Mouse (Mus musculus): ENCODE data around the gene Itk.

The Itk gene

GRCm38 (mm10) chr11:46395088-46395487 is 5.8 kb upstream of the Itk start:
- in situ Hi-C loops (cut with MboI; ENCODE audit: low sequenced_read_pairs): no loop called here

- in situ Hi-C loops (cut with MboI; ENCODE audit: low sequenced_read_pairs): no loop called here
Measured at GRCm38 (mm10) chr11:46393413-46393812, 4.1 kb upstream of the Itk start.

GRCm38 (mm10) chr11:46392890-46393289 is 3.6 kb upstream of the Itk start:
- in situ Hi-C loops (cut with MboI; ENCODE audit: low sequenced_read_pairs): no loop called here

GRCm38 (mm10) chr11:46390621-46391020 is 1.3 kb upstream of the Itk start:
- in situ Hi-C loops (cut with MboI; ENCODE audit: low sequenced_read_pairs): no loop called here

GRCm38 (mm10) chr11:46388438-46388837 is 877 bp downstream of the Itk start:
- in situ Hi-C loops (cut with MboI; ENCODE audit: low sequenced_read_pairs): no loop called here

GRCm38 (mm10) chr11:46387061-46387460 is 2.3 kb downstream of the Itk start:
- in situ Hi-C loops (cut with MboI; ENCODE audit: low sequenced_read_pairs): no loop called here

- in situ Hi-C loops (cut with MboI; ENCODE audit: low sequenced_read_pairs): no loop called here
Measured at GRCm38 (mm10) chr11:46386556-46386955, 2.8 kb downstream of the Itk start.

- in situ Hi-C loops (cut with MboI; ENCODE audit: low sequenced_read_pairs): no loop called here
Measured at GRCm38 (mm10) chr11:46384925-46385324, 4.4 kb downstream of the Itk start.

- in situ Hi-C loops (cut with MboI; ENCODE audit: low sequenced_read_pairs): no loop called here
Measured at GRCm38 (mm10) chr11:46382466-46382865, 6.8 kb downstream of the Itk start.

- in situ Hi-C loops (cut with MboI; ENCODE audit: low sequenced_read_pairs): no loop called here
Measured at GRCm38 (mm10) chr11:46380097-46380675, 9.1 kb downstream of the Itk start.

GRCm38 (mm10) chr11:46377819-46378782 is 11.2 kb downstream of the Itk start:
- in situ Hi-C loops (cut with MboI; ENCODE audit: low sequenced_read_pairs): no loop called here

- in situ Hi-C loops (cut with MboI; ENCODE audit: low sequenced_read_pairs): no loop called here
Measured at GRCm38 (mm10) chr11:46377316-46377715, 12.0 kb downstream of the Itk start.

GRCm38 (mm10) chr11:46375015-46375414 is 14.3 kb downstream of the Itk start:
- in situ Hi-C loops (cut with MboI; ENCODE audit: low sequenced_read_pairs): no loop called here

- in situ Hi-C loops (cut with MboI; ENCODE audit: low sequenced_read_pairs): no loop called here
Measured at GRCm38 (mm10) chr11:46373071-46374030, 16.0 kb downstream of the Itk start.

GRCm38 (mm10) chr11:46372331-46372953 is 16.9 kb downstream of the Itk start:
- in situ Hi-C loops (cut with MboI; ENCODE audit: low sequenced_read_pairs): no loop called here

- in situ Hi-C loops (cut with MboI; ENCODE audit: low sequenced_read_pairs): no loop called here
Measured at GRCm38 (mm10) chr11:46371250-46371649, 18.1 kb downstream of the Itk start.

- in situ Hi-C loops (cut with MboI; ENCODE audit: low sequenced_read_pairs): no loop called here
Measured at GRCm38 (mm10) chr11:46370457-46370856, 18.9 kb downstream of the Itk start.

- in situ Hi-C loops (cut with MboI; ENCODE audit: low sequenced_read_pairs): no loop called here
Measured at GRCm38 (mm10) chr11:46366357-46366756, 23.0 kb downstream of the Itk start.

- in situ Hi-C loops (cut with MboI; ENCODE audit: low sequenced_read_pairs): no loop called here
Measured at GRCm38 (mm10) chr11:46365744-46366143, 23.6 kb downstream of the Itk start.

- in situ Hi-C loops (cut with MboI; ENCODE audit: low sequenced_read_pairs): no loop called here
Measured at GRCm38 (mm10) chr11:46363864-46364263, 25.5 kb downstream of the Itk start.
